Mouse (Mus musculus) limb, embryonic 14.5 days (tissue): ENCODE data around the gene Rpl6. TPM values are rescaled to one million over a fixed set of nuclear protein-coding genes. Genes with fewer than 3 reads are reported as not detected.

ENCODE experiments used
- ATAC-seq: fragments of 200-750 bp; cut with Nextera tagmentation; 2 replicates; pipeline ENCODE4 v1.8.0; 2017; ENCODE audit warnings: low read depth, moderate number of reproducible peaks, moderate TSS enrichment; ENCODE audit not compliant: low FRiP score
- DNase-seq: peaks from one replicate; pipeline ENCODE4 v3.0.0-alpha.2; 2015; ENCODE audit warnings: low spot score
- H3K27ac ChIP-seq: fragments of 300-500 bp; sonication (generic); replicated peaks from 2 replicates; pipeline ENCODE4 v1.5.1; 2014; ENCODE audit warnings: low read depth, mild to moderate bottlenecking, low read length, moderate library complexity, mixed read lengths
- H3K27me3 ChIP-seq: fragments of 300-500 bp; sonication (generic); 2 replicates; pipeline ENCODE4 v1.6.1; 2014; ENCODE audit warnings: low read length, mixed read lengths; ENCODE audit not compliant: control insufficient read depth, insufficient read depth
- H3K36me3 ChIP-seq: fragments of 300-500 bp; sonication (generic); 2 replicates; pipeline ENCODE4 v1.6.1; 2014; ENCODE audit warnings: mild to moderate bottlenecking, low read length, moderate library complexity, mixed read lengths; ENCODE audit not compliant: control insufficient read depth, insufficient read depth
- H3K4me1 ChIP-seq: fragments of 300-500 bp; sonication (generic); 2 replicates; pipeline ENCODE4 v1.6.1; 2014; ENCODE audit warnings: antibody characterized with exemption, low read length, mixed read lengths; ENCODE audit not compliant: control insufficient read depth, insufficient read depth
- H3K4me2 ChIP-seq: fragments of 300-500 bp; sonication (generic); replicated peaks from 2 replicates; pipeline ENCODE4 v1.6.1; 2014; ENCODE audit warnings: low read depth, mild to moderate bottlenecking, low read length, moderate library complexity; ENCODE audit not compliant: severe bottlenecking
- H3K4me3 ChIP-seq: fragments of 300-500 bp; sonication (generic); replicated peaks from 2 replicates; pipeline ENCODE4 v1.5.1; 2014; ENCODE audit warnings: low read length
- H3K9ac ChIP-seq: fragments of 300-500 bp; sonication (generic); 2 replicates; pipeline ENCODE4 v1.6.1; 2014; ENCODE audit warnings: mild to moderate bottlenecking, low read depth, low read length, moderate library complexity; ENCODE audit not compliant: severe bottlenecking
- H3K9me3 ChIP-seq: fragments of 300-500 bp; sonication (generic); 2 replicates; pipeline ENCODE4 v1.6.1; 2016; ENCODE audit warnings: low read length; ENCODE audit not compliant: control insufficient read depth
- POLR2A ChIP-seq: fragments of 200-500 bp; IDR thresholded peaks from 2 replicates; pipeline ENCODE4 v1.8.0; 2012; ENCODE audit warnings: inconsistent platforms, mild to moderate bottlenecking, moderate library complexity, borderline replicate concordance; ENCODE audit not compliant: insufficient read depth, insufficient read length; ENCODE audit errors: extremely low read depth
- WGBS: fragments of 180-500 bp; shearing (Covaris S2); extraction: QIAGEN DNeasy Blood & Tissue Kit; methylation state at CpG from one replicate; pipeline ENCODE4 v1.1.7; 2014; 5-methylcytosine and 5-hydroxymethylcytosine counted together
- polyA plus RNA-seq, 2 experiments: library from polyadenylated mRNA; depleted of rRNA in 1 of 2; stranded (reverse) in 1 of 2; unstranded in 1 of 2; fragments of >200 nt; fragmentation: Nextera tagmentation in 1 of 2; extraction: Ambion mirVana in 1 of 2; gene quantifications; 2 replicates each; pipeline versions ENCODE4 v1.2.1 to v1.2.3; 2012 to 2014

Gene Rpl6
- polyA plus RNA-seq, 2 experiments, result 712 to 1,086 TPM

GRCm38 (mm10) chr5:121162285-121162684, 42.0 kb upstream of the Rpl6 start:
- no peak for ATAC-seq
- DNase-seq, result no peak
- WGBS, result 90% methylated on average over 5 of the region's 5 CpGs
- H3K4me3 ChIP-seq, result no peak overlapping the region
- no peak overlapping the region for H3K9ac ChIP-seq
- H3K27ac ChIP-seq, result no peak overlapping the region
- no peak for TF ChIP-seq POLR2A
- H3K27me3 ChIP-seq, result no peaks in the 10 kb centered on the region
- H3K4me2 ChIP-seq, result no peak overlapping the region
- H3K36me3 ChIP-seq, result peaks cover 95% of the 10 kb centered on the region
- no peaks in the 10 kb centered on the region for H3K9me3 ChIP-seq
- H3K4me1 ChIP-seq, result no peaks in the 10 kb centered on the region

GRCm38 (mm10) chr5:121162923-121163322, 41.4 kb upstream of the Rpl6 start:
- no peak for TF ChIP-seq POLR2A
- WGBS, result 88% methylated on average over 7 of the region's 7 CpGs
- no peak for ATAC-seq
- Histone ChIP-seq H3K4me2 (no peak overlapping the region), H3K9me3 (no peaks in the 10 kb centered on the region), H3K4me3 (no peak overlapping the region), H3K27ac (no peak overlapping the region), H3K9ac (no peak overlapping the region), H3K27me3 (no peaks in the 10 kb centered on the region), H3K4me1 (no peaks in the 10 kb centered on the region), H3K36me3 (peaks cover 94% of the 10 kb centered on the region)
- no peak for DNase-seq

GRCm38 (mm10) chr5:121166884-121167283, 37.4 kb upstream of the Rpl6 start:
- H3K9ac ChIP-seq, result no peak overlapping the region
- peaks cover 81% of the 10 kb centered on the region for H3K36me3 ChIP-seq
- ATAC-seq (no peak), DNase-seq (no peak)
- no peaks in the 10 kb centered on the region for H3K27me3 ChIP-seq
- no peak for TF ChIP-seq POLR2A
- H3K27ac ChIP-seq, result no peak overlapping the region
- H3K9me3 ChIP-seq, result no peaks in the 10 kb centered on the region
- WGBS, result 93% methylated on average over 6 of the region's 6 CpGs
- no peak overlapping the region for H3K4me3 ChIP-seq
- H3K4me2 ChIP-seq, result no peak overlapping the region
- H3K4me1 ChIP-seq, result no peaks in the 10 kb centered on the region

GRCm38 (mm10) chr5:121169588-121169987, 34.7 kb upstream of the Rpl6 start:
- TF ChIP-seq POLR2A, result no peak
- WGBS, result 89% methylated on average over 2 of the region's 2 CpGs
- no peak overlapping the region for H3K9ac ChIP-seq
- H3K9me3 ChIP-seq, result no peaks in the 10 kb centered on the region
- H3K4me3 ChIP-seq, result no peak overlapping the region
- no peak overlapping the region for H3K4me2 ChIP-seq
- ATAC-seq (no peak), DNase-seq (no peak)
- H3K27me3 ChIP-seq, result no peaks in the 10 kb centered on the region
- H3K27ac ChIP-seq, result no peak overlapping the region
- H3K36me3 ChIP-seq, result peaks cover 54% of the 10 kb centered on the region
- no peaks in the 10 kb centered on the region for H3K4me1 ChIP-seq

GRCm38 (mm10) chr5:121172835-121173234, 31.4 kb upstream of the Rpl6 start:
- H3K36me3 ChIP-seq, result peaks cover 27% of the 10 kb centered on the region
- no peaks in the 10 kb centered on the region for H3K4me1 ChIP-seq
- H3K27ac ChIP-seq, result no peak overlapping the region
- WGBS, result 89% methylated on average over 4 of the region's 4 CpGs
- no peaks in the 10 kb centered on the region for H3K9me3 ChIP-seq
- no peak overlapping the region for H3K9ac ChIP-seq
- no peaks in the 10 kb centered on the region for H3K27me3 ChIP-seq
- no peak for DNase-seq
- no peak overlapping the region for H3K4me2 ChIP-seq
- TF ChIP-seq POLR2A, result no peak
- no peak overlapping the region for H3K4me3 ChIP-seq
- ATAC-seq, result no peak

GRCm38 (mm10) chr5:121179077-121179857, 25.0 kb upstream of the Rpl6 start:
- Histone ChIP-seq H3K4me1 (no peaks in the 10 kb centered on the region), H3K4me2 (no peak overlapping the region), H3K27ac (no peak overlapping the region), H3K36me3 (no peaks in the 10 kb centered on the region), H3K9ac (no peak overlapping the region), H3K4me3 (no peak overlapping the region), H3K9me3 (no peaks in the 10 kb centered on the region), H3K27me3 (no peaks in the 10 kb centered on the region)
- TF ChIP-seq POLR2A, result no peak
- 79% methylated on average over 9 of the region's 9 CpGs for WGBS
- ATAC-seq (no peak), DNase-seq (no peak)
